Mouse (Mus musculus): ENCODE measurements around the gene Atg14.

Gene Atg14

GRCm38 (mm10) chr14:47504036-47504435 lies 66.4 kb downstream of the Atg14 start:
- no peak for DNase-seq

GRCm38 (mm10) chr14:47498632-47499031 lies 71.8 kb downstream of the Atg14 start:
- no peak for DNase-seq

- no peak for DNase-seq
Measured at GRCm38 (mm10) chr14:47497166-47497565, 73.3 kb downstream of the Atg14 start.

GRCm38 (mm10) chr14:47495951-47496350 lies 74.5 kb downstream of the Atg14 start:
- DNase-seq, result no peak

GRCm38 (mm10) chr14:47493592-47494361 lies 76.7 kb downstream of the Atg14 start:
- DNase-seq, result no peak

Data from right cerebral cortex, adult 18-20 months (tissue).